Mouse (Mus musculus) kidney, adult 11 months (tissue): ENCODE measurements around the gene Olfr623.

Source experiments
- DNase-seq: peaks from one replicate; pipeline ENCODE4 v3.0.0; 2022

Olfr623 gene

GRCm38 (mm10) chr7:103663598-103663997 is at the start of gene Olfr623:
Olfr623 (minus strand) TSS chr7:103663698.
- DNase-seq, result no peak

- DNase-seq, result no peak
Observed at GRCm38 (mm10) chr7:103712024-103712423, 48.5 kb upstream of the Olfr623 start.

GRCm38 (mm10) chr7:103699469-103699868 is 36.0 kb upstream of the Olfr623 start:
- DNase-seq, result no peak

GRCm38 (mm10) chr7:103682420-103682819 is 18.9 kb upstream of the Olfr623 start, which contains the start of gene Olfr625-ps1:
Olfr625-ps1 (plus strand) TSS chr7:103682720.
- DNase-seq, result no peak

- DNase-seq, result no peak
Observed at GRCm38 (mm10) chr7:103671091-103671490, 7.6 kb upstream of the Olfr623 start, which contains the start of gene Olfr624. Olfr624 (minus strand) TSS chr7:103671191.

GRCm38 (mm10) chr7:103644070-103644469 is 19.4 kb downstream of the Olfr623 start:
- DNase-seq, result no peak

- no peak for DNase-seq
Observed at GRCm38 (mm10) chr7:103642602-103643001, 20.9 kb downstream of the Olfr623 start, which contains the start of gene Olfr622. Olfr622 (minus strand) TSS chr7:103642702.

GRCm38 (mm10) chr7:103636795-103637194 is 26.7 kb downstream of the Olfr623 start:
- no peak for DNase-seq

GRCm38 (mm10) chr7:103612434-103612833 is 51.1 kb downstream of the Olfr623 start, which contains the start of gene Olfr620:
Olfr620 (minus strand) TSS chr7:103612534.
- no peak for DNase-seq
